Mouse (Mus musculus) Patski (cell line): ENCODE data around the gene Rgmb. TPM values are rescaled to one million over a fixed set of nuclear protein-coding genes. Genes with fewer than 3 reads are reported as not detected.

Source experiments
- ATAC-seq: fragments of 100-300 bp; one replicate; pipeline ENCODE4 v1.8.0; 2021
- CTCF ChIA-PET: fragments of 350-600 bp; sonication (Branson Sonifier 250); formaldehyde crosslinking; loops from one replicate; lab custom pipeline; 2022; ENCODE audit warnings: inconsistent platforms; lab: Charles Lee
- POLR2A ChIA-PET: fragments of 350-600 bp; sonication (Branson Sonifier 250); formaldehyde crosslinking; loops from one replicate; lab custom pipeline; 2022; ENCODE audit warnings: antibody characterized with exemption, inconsistent platforms; lab: Charles Lee
- DNase-seq: peaks from one replicate; pipeline ENCODE4 v3.0.0-alpha.2; 2011; ENCODE audit warnings: low read depth, low spot score
- H3K27me3 ChIP-seq: fragments of 371-371 bp; one replicate; pipeline ENCODE4 v1.5.1; 2021
- CTCF ChIP-seq: fragments of 100-300 bp; IDR thresholded peaks from one replicate; pipeline ENCODE4 v1.5.1; 2021
- in situ Hi-C: fragments of 300-500 bp; cut with MboI; formaldehyde crosslinking; loops from 3 replicates; pipeline ENCODE4 v1.11.1; 2018; ENCODE audit warnings: low pct_unique_long_range_greater_than_20kb, mixed read lengths
- polyA plus RNA-seq: library from polyadenylated mRNA; unstranded; gene quantifications from one replicate; pipeline ENCODE4 v1.2.3, GENCODE M21; 2021

Rgmb gene
- polyA plus RNA-seq, 1 experiment from 2014 or later, result 14.1 TPM

- H3K27me3 ChIP-seq, result no peaks in the 10 kb centered on the region
- in situ Hi-C loops, result loop anchor here (25.0 kb wide), 1 partner anchor 1813 kb away; the partner anchor contains the start of gene Lnpep
- TF ChIP-seq CTCF, result no peak
- POLR2A ChIA-PET, result interaction anchor here (0.5 to 2.0 kb wide), 2 partner anchors 20 to 130 kb away, joined by 3 to 4 read pairs; no protein-coding TSS in a partner anchor
- CTCF ChIA-PET, result interaction anchor here (0.9 to 5.2 kb wide), 7 partner anchors 8 to 37 kb away, joined by 3 to 29 read pairs (median 8); no protein-coding TSS in a partner anchor
- ATAC-seq (no peak), DNase-seq (no peak)
Measured at GRCm38 (mm10) chr17:15823838-15824237, 7.0 kb downstream of the Rgmb start.

GRCm38 (mm10) chr17:15823215-15823614 lies 7.6 kb downstream of the Rgmb start:
- TF ChIP-seq CTCF, result no peak
- ChIA-PET POLR2A (interaction anchor here (0.5 to 0.7 kb wide), 2 partner anchors 15 to 130 kb away, joined by 3 to 4 read pairs; no protein-coding TSS in a partner anchor), CTCF (interaction anchor here (0.9 to 5.2 kb wide), 7 partner anchors 8 to 36 kb away, joined by 3 to 29 read pairs (median 8); no protein-coding TSS in a partner anchor)
- DNase-seq (no peak), ATAC-seq (no peak)
- in situ Hi-C loops, result loop anchor here (25.0 kb wide), 1 partner anchor 1814 kb away; the partner anchor contains the start of gene Lnpep
- no peaks in the 10 kb centered on the region for H3K27me3 ChIP-seq

DNA sequence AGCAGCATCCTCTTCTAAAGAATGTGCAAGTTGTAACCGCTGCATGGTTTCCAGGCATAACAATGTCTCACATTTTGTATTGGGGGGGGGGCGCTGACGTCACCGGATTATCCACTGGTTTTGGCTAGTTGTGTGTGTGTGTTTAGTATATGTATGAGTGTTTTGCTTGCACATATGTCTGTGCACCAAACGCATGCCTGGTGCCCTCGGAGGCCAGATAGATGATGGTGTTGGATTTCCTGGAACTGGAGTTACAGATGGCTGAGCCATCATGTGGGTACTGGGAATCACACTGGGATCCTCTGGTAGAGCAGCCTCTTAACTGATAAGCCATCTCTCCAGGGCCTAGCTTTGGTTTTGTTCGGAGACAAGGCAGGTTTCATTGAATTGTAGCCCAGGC lies 8.5 kb downstream of the Rgmb start:
- CTCF ChIA-PET, result interaction anchor here (1.2 to 5.2 kb wide), 4 partner anchors 9 to 35 kb away, joined by 4 to 29 read pairs (median 6); no protein-coding TSS in a partner anchor
- POLR2A ChIA-PET, result interaction anchor here (0.7 kb wide), 2 partner anchors 9 to 14 kb away, joined by 4 read pairs; no protein-coding TSS in a partner anchor
- no peak for DNase-seq
- TF ChIP-seq CTCF, result no peak
- ATAC-seq, result no peak
- in situ Hi-C loops, result loop anchor here (25.0 kb wide), 1 partner anchor 1815 kb away; the partner anchor contains the start of gene Lnpep
- no peaks in the 10 kb centered on the region for H3K27me3 ChIP-seq

- CTCF ChIA-PET, result interaction anchor here (0.9 to 5.2 kb wide), 4 partner anchors 9 to 26 kb away, joined by 3 to 29 read pairs (median 6); no protein-coding TSS in a partner anchor
- no peak for TF ChIP-seq CTCF
- POLR2A ChIA-PET, result interaction anchor here (0.7 kb wide), 1 partner anchor 8 kb away, joined by 4 read pairs; no protein-coding TSS in a partner anchor
- H3K27me3 ChIP-seq, result no peaks in the 10 kb centered on the region
- in situ Hi-C loops, result loop anchor here (25.0 kb wide), 1 partner anchor 1816 kb away; the partner anchor contains the start of gene Lnpep
- no peak for DNase-seq
- ATAC-seq, result no peak
Measured at GRCm38 (mm10) chr17:15821706-15822105, 9.1 kb downstream of the Rgmb start.

DNA sequence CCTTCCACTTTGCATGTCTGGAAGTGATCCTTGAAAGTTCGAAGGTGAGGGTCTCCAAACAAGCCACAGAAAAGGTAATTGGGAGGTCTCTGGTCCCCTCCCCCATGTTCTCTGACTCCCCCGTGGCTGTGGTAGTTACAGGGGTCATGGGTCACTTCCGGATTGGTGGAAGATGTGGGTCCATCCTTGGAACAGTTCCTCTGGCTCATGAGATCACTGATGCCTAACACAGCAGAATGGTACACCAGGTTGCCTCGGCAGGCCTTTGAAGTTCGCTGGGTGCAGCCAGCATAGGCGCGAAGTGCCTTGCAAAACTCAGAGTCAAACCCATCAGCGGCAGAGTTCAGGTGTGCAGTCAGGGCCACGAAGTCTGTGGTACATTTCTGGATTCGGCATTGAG lies 10.1 kb downstream of the Rgmb start:
- TF ChIP-seq CTCF, result no peak
- in situ Hi-C loops, result loop anchor here (25.0 kb wide), 1 partner anchor 1817 kb away; the partner anchor contains the start of gene Lnpep
- ATAC-seq (no peak), DNase-seq (no peak)
- ChIA-PET POLR2A (no interaction called here), CTCF (interaction anchor here (0.9 to 5.2 kb wide), 3 partner anchors 11 to 25 kb away, joined by 3 to 29 read pairs (median 8); no protein-coding TSS in a partner anchor)
- H3K27me3 ChIP-seq, result no peaks in the 10 kb centered on the region

DNA sequence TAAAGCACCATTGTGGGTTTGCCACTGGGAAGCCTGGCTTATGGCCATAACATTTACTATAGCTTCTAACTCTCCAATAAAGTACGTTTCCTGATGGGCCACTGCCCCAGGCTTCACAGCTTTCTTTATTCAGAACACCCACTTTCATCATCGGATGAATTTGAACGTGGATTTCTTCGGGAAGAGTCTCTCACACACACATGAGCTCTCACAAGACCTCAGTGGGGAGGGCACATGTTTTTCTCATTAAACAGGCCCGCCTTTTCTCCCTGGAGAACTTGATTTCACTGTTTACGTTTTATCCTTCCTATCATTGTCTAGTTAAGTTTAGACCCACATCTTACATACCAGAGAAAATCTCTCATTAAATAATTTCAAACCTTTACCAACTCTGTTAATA lies 10.7 kb downstream of the Rgmb start:
- H3K27me3 ChIP-seq, result no peaks in the 10 kb centered on the region
- in situ Hi-C loops, result loop anchor here (25.0 kb wide), 1 partner anchor 1817 kb away; the partner anchor contains the start of gene Lnpep
- POLR2A ChIA-PET, result no interaction called here
- TF ChIP-seq CTCF, result no peak
- CTCF ChIA-PET, result interaction anchor here (1.1 kb wide), 1 partner anchor 16 kb away, joined by 3 read pairs; no protein-coding TSS in a partner anchor
- no peak for ATAC-seq
- no peak for DNase-seq

GRCm38 (mm10) chr17:15818372-15818771 lies 12.5 kb downstream of the Rgmb start:
- DNase-seq, result no peak
- POLR2A ChIA-PET, result interaction anchor here (0.6 kb wide), 1 partner anchor 289 kb away, joined by 3 read pairs; no protein-coding TSS in a partner anchor
- H3K27me3 ChIP-seq, result no peaks in the 10 kb centered on the region
- no peak for ATAC-seq
- no peak for TF ChIP-seq CTCF
- CTCF ChIA-PET, result interaction anchor here (2.2 kb wide), 1 partner anchor 14 kb away, joined by 11 read pairs; no protein-coding TSS in a partner anchor
- in situ Hi-C loops, result loop anchor here (25.0 kb wide), 1 partner anchor 1819 kb away; the partner anchor contains the start of gene Lnpep

GRCm38 (mm10) chr17:15817634-15818033 lies 13.2 kb downstream of the Rgmb start:
- POLR2A ChIA-PET, result interaction anchor here (1.5 kb wide), 1 partner anchor 12 kb away, joined by 4 read pairs; no protein-coding TSS in a partner anchor

DNA sequence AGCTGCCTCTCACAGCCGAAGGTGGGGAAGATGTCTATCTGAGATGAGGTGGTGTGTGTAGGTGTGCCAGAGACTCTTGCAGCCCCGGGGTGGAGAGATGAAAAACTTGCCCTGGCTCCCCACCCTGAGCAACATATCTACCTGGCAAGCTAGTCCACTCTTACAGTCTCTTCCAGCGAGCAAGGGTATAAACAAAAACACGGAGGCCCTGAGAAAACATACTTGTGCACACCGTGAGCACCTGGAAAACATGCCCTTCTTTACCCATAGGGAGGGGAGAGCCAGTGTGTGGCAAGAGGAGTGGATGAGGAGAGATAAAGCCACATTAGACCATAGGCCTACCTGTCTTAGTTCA lies 13.8 kb downstream of the Rgmb start:
- H3K27me3 ChIP-seq, result no peaks in the 10 kb centered on the region
- ChIA-PET CTCF (interaction anchor here (2.2 kb wide), 1 partner anchor 13 kb away, joined by 11 read pairs; no protein-coding TSS in a partner anchor), POLR2A (interaction anchor here (1.5 kb wide), 1 partner anchor 13 kb away, joined by 4 read pairs; no protein-coding TSS in a partner anchor)
- no peak for TF ChIP-seq CTCF
- in situ Hi-C loops, result loop anchor here (25.0 kb wide), 1 partner anchor 1820 kb away; the partner anchor contains the start of gene Lnpep
- no peak for ATAC-seq
- DNase-seq, result no peak

More at GRCm38 (mm10) chr17:15817634-15818033, 13.2 kb downstream of the Rgmb start:
- DNase-seq (no peak), ATAC-seq (peak; percentile 41)
- H3K27me3 ChIP-seq, result no peaks in the 10 kb centered on the region
- in situ Hi-C loops, result loop anchor here (25.0 kb wide), 1 partner anchor 1820 kb away; the partner anchor contains the start of gene Lnpep
- no peak for TF ChIP-seq CTCF
- CTCF ChIA-PET, result interaction anchor here (2.2 kb wide), 1 partner anchor 13 kb away, joined by 11 read pairs; no protein-coding TSS in a partner anchor

- in situ Hi-C loops, result loop anchor here (25.0 kb wide), 1 partner anchor 1821 kb away; the partner anchor contains the start of gene Lnpep
- no peak for ATAC-seq
- no peaks in the 10 kb centered on the region for H3K27me3 ChIP-seq
- ChIA-PET CTCF (interaction anchor here (2.2 kb wide), 1 partner anchor 12 kb away, joined by 11 read pairs; no protein-coding TSS in a partner anchor), POLR2A (interaction anchor here (1.1 to 1.5 kb wide), 2 partner anchors 10 to 14 kb away, joined by 3 to 4 read pairs; no protein-coding TSS in a partner anchor)
- DNase-seq, result no peak
- TF ChIP-seq CTCF, result no peak
Measured at GRCm38 (mm10) chr17:15816379-15817095, 14.3 kb downstream of the Rgmb start.
